Mouse (Mus musculus) cerebellum, adult 2 months (tissue): Measurements from ENCODE around the gene Chrna9.

Source experiments
- CTCF ChIP-seq: fragments of 200-500 bp; IDR thresholded peaks from 2 replicates; pipeline ENCODE4 v1.5.1; 2011; ENCODE audit warnings: low read depth, mild to moderate bottlenecking, control low read depth, low read length, moderate library complexity, borderline replicate concordance; ENCODE audit not compliant: insufficient read depth
- POLR2A ChIP-seq: fragments of 200-500 bp; IDR thresholded peaks from 2 replicates; pipeline ENCODE4 v1.6.1; 2011; ENCODE audit warnings: low read length, control low read depth, borderline replicate concordance; ENCODE audit not compliant: insufficient read depth

GRCm38 (mm10) chr5:66000567-66001125, 65.9 kb downstream of the Chrna9 start:
- TF ChIP-seq POLR2A = no peak
- no peak for TF ChIP-seq CTCF
